Mouse (Mus musculus) liver, adult (tissue): Measurements from ENCODE around the gene Reg3b.
"Not testable (repeated sequence)": the region's sequence is repeated elsewhere in the genome, so short reads cannot be mapped to it uniquely, and the experiment has no call there.

ENCODE experiments used
- GATA4 ChIP-seq: IDR thresholded peaks from 2 replicates; pipeline ENCODE4 v1.6.1; 2014; ENCODE audit warnings: mild to moderate bottlenecking, low read length; ENCODE audit not compliant: insufficient replicate concordance

Reg3b gene

DNA sequence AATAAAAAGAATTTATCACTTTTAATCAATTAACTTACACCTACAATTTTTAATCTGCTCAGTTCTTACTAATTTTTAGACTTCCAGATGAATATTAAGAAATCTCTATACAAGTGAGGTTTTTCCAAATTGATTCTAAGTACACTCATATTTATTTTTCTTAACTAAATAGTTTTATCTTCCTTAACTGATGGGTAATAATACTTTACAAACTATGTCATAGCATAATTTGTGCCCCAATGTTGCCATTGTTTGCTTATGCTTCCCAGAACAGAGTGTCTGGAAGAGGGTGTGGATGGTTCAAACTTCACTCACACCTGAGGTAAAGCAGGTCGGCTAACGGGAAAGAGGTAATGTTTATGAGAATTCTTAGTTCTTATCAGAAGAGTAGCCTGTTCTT lies at the start of gene Reg3b:
TSS of gene Reg3b (plus strand) at position 301 of the 400 bp plus-strand sequence.
- no peak for TF ChIP-seq GATA4

DNA sequence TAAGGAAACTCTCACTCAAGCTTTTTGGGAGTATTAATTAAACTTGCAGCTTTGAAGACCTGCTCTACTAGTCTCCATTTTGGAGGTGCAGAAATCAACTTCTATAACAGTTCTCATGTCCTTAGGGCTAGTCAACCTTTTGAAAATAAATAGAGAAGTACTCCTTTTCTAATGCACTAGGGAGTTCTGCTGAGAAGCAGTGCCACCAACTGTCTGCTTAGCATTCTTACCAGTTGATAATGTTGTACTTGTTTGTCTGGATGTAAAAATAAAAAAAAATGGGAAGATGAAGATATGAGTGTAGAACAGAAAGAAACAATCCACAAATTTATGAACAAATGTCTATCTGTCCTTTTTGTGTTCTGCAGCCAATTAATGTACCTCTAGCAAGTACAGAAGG lies 42.7 kb upstream of the Reg3b start:
- TF ChIP-seq GATA4, result no peak

DNA sequence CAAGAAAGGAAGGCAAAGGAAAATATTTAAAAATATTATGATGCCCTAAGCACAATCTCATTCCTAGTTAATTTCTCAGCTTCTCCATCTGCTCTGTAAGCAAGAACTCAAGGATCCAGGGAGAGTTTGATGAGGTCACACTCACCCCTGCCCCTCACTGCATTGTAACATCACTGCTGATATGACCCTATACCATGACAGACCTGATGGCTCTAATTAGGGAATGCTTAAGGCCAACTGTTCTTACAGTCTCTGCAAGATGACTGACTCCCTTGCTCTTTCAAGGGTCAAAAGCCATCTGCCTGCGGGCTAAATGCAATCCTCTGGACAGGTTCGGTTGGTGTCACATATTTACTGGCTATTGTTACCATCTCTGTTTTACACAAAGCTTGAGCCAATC lies 41.3 kb upstream of the Reg3b start:
- no peak for TF ChIP-seq GATA4

DNA sequence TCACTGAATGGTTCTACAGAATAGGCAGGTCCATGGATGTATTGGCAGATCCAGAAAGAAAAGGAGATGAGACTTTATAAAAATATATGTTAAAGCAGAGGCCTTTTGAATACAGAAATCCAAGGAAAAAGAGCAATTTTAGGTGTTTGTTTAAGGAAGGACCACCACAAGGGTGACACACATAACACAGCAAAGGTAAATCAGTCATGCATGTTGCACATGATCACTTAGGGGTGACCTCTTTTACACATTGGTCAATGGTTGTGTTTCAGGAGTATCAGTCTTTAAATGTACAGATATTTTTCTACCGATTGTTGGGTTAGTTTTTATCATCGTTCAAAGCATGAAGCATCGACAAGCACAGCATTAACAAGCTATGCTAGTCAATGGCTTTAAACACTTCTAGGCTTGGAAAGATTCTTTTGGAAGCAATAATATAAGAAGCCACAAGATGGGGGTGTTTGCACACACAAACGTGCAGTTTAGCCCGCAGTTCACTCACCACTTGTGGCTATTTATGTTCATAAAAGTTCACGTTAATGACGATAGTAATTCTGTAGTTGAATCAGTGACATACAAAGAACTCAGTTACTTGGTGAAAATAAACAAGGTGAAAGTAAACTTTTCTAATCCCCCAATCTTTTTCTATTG lies 38.4 kb upstream of the Reg3b start:
- no peak for TF ChIP-seq GATA4

DNA sequence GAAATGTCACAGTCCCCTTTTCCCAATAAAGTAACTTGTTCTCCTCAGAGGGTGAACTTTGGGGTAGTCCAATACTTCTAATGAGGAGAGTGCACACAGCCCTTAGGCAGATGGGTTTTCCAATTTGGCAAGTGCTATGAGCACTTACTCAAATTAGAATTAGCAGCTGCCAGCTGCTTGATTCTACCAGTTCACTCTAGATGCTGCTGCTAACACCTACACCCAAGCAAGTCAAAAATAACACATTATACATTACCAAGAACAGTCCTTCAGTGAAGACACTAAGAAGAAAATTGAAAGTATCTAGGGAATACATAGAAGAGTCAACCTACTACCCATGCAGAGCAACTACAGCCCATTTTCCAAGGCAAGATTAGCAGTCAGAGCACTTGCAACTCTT lies 30.2 kb upstream of the Reg3b start:
- TF ChIP-seq GATA4, result no peak

DNA sequence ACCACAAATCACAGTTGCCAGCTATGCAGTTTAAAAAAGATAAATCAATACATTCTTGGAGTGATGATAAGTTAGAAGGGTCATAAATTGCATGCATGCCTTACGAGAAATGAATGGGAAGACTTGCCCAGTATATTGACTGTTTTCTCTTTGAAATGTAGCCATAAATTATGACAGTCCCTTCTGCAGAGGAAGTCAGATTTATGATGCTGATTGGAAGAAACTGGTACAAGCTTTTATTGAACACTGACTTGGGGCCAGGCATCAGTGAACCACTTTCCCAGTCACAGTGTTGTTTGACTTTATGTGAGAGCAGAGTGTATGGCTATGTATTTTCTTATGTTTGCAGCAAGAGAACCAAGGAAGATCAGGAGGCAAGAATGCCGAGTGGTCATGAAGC lies 28.8 kb upstream of the Reg3b start:
- TF ChIP-seq GATA4, result no peak

DNA sequence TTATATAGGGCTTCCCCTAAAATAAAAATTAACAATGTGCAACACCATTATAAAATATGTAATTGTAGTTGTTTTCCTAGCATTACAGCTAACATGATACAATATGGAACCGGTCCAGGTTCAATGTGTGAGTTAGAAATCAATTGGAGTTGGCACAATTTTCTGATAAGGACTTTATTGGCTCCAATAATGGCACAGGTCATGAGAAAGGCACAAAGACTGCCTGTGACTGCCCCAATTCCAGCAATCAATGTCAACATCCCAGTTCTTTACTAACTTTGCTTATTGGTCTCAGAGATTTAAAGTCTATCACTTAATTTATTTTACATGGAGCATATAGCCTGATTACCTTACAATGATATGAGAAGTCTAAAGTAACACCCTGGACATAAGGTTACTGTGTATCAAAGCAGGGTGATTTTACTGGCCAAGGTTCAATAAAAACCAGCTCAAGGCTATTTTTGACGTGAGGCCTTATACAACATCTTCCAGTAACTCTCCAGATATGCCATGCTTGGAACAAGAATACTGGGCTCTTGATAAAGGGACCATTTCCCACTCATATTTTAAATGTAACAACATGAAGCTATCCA lies 8.4 kb upstream of the Reg3b start:
- no peak for TF ChIP-seq GATA4

DNA sequence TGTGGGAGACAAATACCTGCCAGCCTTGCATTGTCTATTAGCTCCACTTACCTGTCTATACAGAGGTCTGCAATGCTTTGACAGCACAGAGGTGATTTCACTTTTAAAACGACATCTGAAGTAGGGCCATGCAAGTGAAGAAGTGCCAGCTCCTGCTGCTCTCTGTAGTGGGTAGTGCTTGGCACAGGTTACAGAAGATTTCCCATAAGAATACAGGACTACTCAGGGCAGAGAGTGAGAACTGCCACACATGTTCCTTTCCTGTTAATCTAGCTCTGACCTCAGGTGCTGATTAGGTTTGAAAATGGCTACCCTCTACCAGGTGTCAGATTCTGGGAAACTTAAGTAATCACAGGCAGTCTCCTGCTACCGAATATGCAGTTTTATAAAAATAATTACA lies 8.3 kb downstream of the Reg3b start, which contains the start of gene Reg3d:
TSS of gene Reg3d (minus strand) at position 101 of the 400 bp plus-strand sequence.
- TF ChIP-seq GATA4, result no peak

DNA sequence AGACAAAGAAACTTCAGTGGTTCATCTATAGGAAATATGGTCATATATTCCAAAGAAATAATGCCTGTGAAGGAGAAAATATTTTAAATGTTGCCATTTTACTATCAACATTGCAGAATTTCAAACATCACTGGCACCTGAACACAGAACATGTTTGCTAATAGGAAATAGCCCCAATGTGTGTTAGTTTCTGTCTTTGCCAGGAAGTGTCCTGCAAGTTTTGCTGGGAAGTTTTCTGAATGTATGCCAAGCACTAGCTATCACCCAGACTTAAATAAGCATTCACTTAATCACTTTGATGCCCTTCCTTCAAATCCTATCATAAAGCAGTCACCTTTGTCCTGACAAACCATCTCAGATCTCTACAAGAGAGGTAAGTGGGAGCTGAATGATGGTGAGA lies 10.0 kb downstream of the Reg3b start, which contains the start of gene Reg3a:
TSS of gene Reg3a (plus strand) at position 301 of the 400 bp plus-strand sequence.
- TF ChIP-seq GATA4, result no peak

DNA sequence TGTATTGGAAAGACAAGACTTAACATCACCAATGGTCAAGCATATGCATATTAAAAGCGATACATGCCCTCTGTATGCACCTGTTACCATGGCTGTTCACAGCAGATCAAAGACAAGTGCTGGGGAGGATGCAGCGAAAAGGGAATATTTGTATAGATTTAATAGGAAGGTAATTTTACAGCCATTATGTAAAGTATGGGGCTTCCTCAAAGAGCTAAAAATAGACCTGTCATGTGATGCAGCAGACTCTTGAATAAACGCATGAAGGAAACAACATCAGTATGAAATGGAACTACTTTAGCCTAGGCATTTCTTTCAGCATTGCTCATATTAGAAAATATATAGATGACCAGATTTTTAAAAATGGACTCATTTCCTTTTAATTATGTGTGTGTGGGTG lies 15.2 kb downstream of the Reg3b start:
- TF ChIP-seq GATA4, result no peak

DNA sequence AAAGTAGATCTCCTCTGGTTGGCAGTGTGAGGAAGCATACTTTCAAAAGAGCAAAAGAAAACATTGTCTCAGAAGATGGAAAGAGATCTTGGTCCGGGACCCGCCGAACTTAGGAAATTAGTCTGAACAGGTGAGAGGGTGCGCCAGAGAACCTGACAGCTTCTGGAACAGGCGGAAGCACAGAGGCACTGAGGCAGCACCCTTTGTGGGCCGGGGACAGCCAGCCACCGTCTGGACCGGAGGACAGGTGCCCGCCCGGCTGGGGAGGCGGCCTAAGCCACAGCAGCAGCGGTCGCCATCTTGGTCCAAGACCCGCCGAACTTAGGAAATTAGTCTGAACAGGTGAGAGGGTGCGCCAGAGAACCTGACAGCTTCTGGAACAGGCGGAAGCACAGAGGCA lies 24.9 kb downstream of the Reg3b start, which contains the start of gene Reg2:
TSS of gene Reg2 (plus strand) at position 301 of the 400 bp plus-strand sequence.
- not testable (repeated sequence) for TF ChIP-seq GATA4

DNA sequence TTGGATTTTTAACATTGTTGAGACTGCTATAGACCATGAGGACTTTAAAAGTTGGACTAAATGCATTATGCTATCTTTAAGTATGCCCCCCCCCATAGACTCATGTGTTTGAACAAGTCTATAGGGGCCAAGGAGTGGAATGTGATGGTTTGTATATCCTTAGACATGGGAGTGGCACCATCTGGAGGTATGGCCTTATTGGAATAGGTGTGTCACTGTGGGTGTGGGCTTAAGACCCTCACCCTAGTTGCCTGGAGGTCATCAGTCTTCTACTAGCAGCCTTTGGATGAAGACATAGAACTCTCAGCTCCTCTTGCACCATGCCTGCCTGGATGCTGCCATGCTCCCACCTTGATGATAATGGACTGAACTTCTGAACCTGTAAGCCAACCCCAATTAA lies 52.0 kb downstream of the Reg3b start, which contains the start of gene Reg1:
TSS of gene Reg1 (plus strand) at position 301 of the 400 bp plus-strand sequence.
- not testable (repeated sequence) for TF ChIP-seq GATA4
